Mouse (Mus musculus) G1E (cell line): ENCODE measurements around the gene Tbc1d8.

Source experiments
- CTCF ChIP-seq: IDR thresholded peaks from 2 replicates; pipeline ENCODE4 v1.5.1; 2012; ENCODE audit warnings: low read depth, low read length, inconsistent platforms, mixed read lengths
- GATA1 ChIP-seq: IDR thresholded peaks from 2 replicates; pipeline ENCODE4 v1.6.1; 2012; ENCODE audit warnings: borderline replicate concordance, low read length, inconsistent platforms, mixed read lengths
- TAL1 ChIP-seq: conservative IDR thresholded peaks from 2 replicates; pipeline ENCODE4 v1.6.1; 2012; ENCODE audit warnings: low read depth, low read length, inconsistent platforms, mixed read lengths

DNA sequence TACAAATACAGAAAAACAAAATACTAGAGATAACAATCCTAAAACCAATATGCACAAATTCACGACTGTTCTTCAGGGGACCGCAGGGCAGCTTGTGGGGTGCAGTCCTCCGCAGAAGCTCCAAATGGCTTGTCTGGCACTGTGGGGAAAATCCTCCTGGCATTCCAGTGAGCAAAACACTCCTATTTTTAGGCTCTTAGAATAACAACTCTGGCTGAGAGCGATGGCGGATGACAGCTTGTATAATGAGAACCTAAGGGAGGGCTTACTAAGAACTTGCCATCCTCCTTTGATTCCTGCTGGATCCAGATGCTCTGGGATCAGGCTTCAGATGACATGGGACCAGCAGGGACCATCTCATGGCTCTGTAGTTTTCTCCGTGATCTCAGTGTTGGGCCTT, 36.9 kb downstream of the Tbc1d8 start:
- no peak for TF ChIP-seq CTCF
- no peak for TF ChIP-seq GATA1
- no peak for TF ChIP-seq TAL1
